Mouse (Mus musculus): ENCODE results near the gene Lancl1. TPM values are rescaled to one million over a fixed set of nuclear protein-coding genes. Genes with fewer than 3 reads are reported as not detected.

Lancl1 gene
- polyA plus RNA-seq, 1 experiment from 2014 or later: 59.8 TPM

GRCm38 (mm10) chr1:67022051-67022450 is 16.6 kb downstream of the Lancl1 start:
- Histone ChIP-seq H3K9ac (ENCODE audit: low read depth, low read length) (no peak overlapping the region), H3K36me3 (ENCODE audit: control insufficient read depth, insufficient read depth, low read length) (no peaks in the 10 kb centered on the region), H3K4me2 (ENCODE audit: low read depth, low read length) (no peak overlapping the region), H3K27me3 (replicated peaks; ENCODE audit: control insufficient read depth, insufficient read depth, low read length) (no peaks in the 10 kb centered on the region), H3K9me3 (ENCODE audit: control insufficient read depth, low read length) (no peaks in the 10 kb centered on the region), H3K4me1 (ENCODE audit: control insufficient read depth, insufficient read depth, low read length) (no peaks in the 10 kb centered on the region), H3K4me3 (ENCODE audit: low read length) (no peak overlapping the region), H3K27ac (ENCODE audit: low read length) (no peak overlapping the region)
- 86% methylated on average over 10 of the region's 10 CpGs for WGBS
- ATAC-seq: no peak

- 81% methylated on average over 13 of the region's 13 CpGs for WGBS
- H3K36me3 ChIP-seq (ENCODE audit: control insufficient read depth, insufficient read depth, low read length): no peaks in the 10 kb centered on the region
- H3K27me3 ChIP-seq (replicated peaks; ENCODE audit: control insufficient read depth, insufficient read depth, low read length): no peaks in the 10 kb centered on the region
- no peak overlapping the region for H3K9ac ChIP-seq (ENCODE audit: low read depth, low read length)
- H3K4me2 ChIP-seq (ENCODE audit: low read depth, low read length): no peak overlapping the region
- ATAC-seq: no peak
- H3K27ac ChIP-seq (ENCODE audit: low read length): no peak overlapping the region
- no peaks in the 10 kb centered on the region for H3K9me3 ChIP-seq (ENCODE audit: control insufficient read depth, low read length)
- no peaks in the 10 kb centered on the region for H3K4me1 ChIP-seq (ENCODE audit: control insufficient read depth, insufficient read depth, low read length)
- H3K4me3 ChIP-seq (ENCODE audit: low read length): no peak overlapping the region
Measured at GRCm38 (mm10) chr1:67020637-67021161, 18.0 kb downstream of the Lancl1 start.

- Histone ChIP-seq H3K4me1 (ENCODE audit: control insufficient read depth, insufficient read depth, low read length) (no peaks in the 10 kb centered on the region), H3K27ac (ENCODE audit: low read length) (no peak overlapping the region), H3K27me3 (replicated peaks; ENCODE audit: control insufficient read depth, insufficient read depth, low read length) (no peaks in the 10 kb centered on the region), H3K4me2 (ENCODE audit: low read depth, low read length) (no peak overlapping the region), H3K36me3 (ENCODE audit: control insufficient read depth, insufficient read depth, low read length) (no peaks in the 10 kb centered on the region), H3K9me3 (ENCODE audit: control insufficient read depth, low read length) (no peaks in the 10 kb centered on the region), H3K4me3 (ENCODE audit: low read length) (no peak overlapping the region), H3K9ac (ENCODE audit: low read depth, low read length) (no peak overlapping the region)
- WGBS: 84% methylated on average over 13 of the region's 13 CpGs
- no peak for ATAC-seq
Measured at GRCm38 (mm10) chr1:67017101-67017870, 21.4 kb downstream of the Lancl1 start.

DNA sequence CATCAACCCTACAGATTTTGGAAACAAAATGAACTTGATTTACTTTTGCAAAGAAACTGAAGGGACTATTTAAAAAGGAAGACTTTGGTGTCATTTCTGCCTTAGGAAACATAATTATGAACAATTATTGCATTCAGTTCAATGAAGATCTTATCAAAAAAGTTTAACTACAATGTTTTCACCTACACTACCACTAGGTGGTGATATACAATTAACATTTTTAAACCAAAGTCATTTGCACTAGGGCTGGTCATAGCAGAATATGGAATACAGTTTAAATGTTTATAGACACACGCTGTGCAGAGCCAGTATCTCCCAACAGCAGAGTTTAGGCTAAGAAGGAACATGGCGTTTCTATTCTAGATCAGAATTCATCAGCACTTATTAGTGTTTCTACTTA is 24.5 kb downstream of the Lancl1 start:
- H3K4me1 ChIP-seq (ENCODE audit: control insufficient read depth, insufficient read depth, low read length): no peaks in the 10 kb centered on the region
- H3K4me3 ChIP-seq (ENCODE audit: low read length): no peak overlapping the region
- WGBS: 49% methylated on average over 2 of the region's 2 CpGs
- H3K9me3 ChIP-seq (ENCODE audit: control insufficient read depth, low read length): no peaks in the 10 kb centered on the region
- no peaks in the 10 kb centered on the region for H3K27me3 ChIP-seq (replicated peaks; ENCODE audit: control insufficient read depth, insufficient read depth, low read length)
- no peaks in the 10 kb centered on the region for H3K36me3 ChIP-seq (ENCODE audit: control insufficient read depth, insufficient read depth, low read length)
- 0 out of 2 replicates have a peak, but pooled peaks have one; percentile 42 for ATAC-seq
- H3K27ac ChIP-seq (ENCODE audit: low read length): no peak overlapping the region
- H3K4me2 ChIP-seq (ENCODE audit: low read depth, low read length): no peak overlapping the region
- H3K9ac ChIP-seq (ENCODE audit: low read depth, low read length): no peak overlapping the region

DNA sequence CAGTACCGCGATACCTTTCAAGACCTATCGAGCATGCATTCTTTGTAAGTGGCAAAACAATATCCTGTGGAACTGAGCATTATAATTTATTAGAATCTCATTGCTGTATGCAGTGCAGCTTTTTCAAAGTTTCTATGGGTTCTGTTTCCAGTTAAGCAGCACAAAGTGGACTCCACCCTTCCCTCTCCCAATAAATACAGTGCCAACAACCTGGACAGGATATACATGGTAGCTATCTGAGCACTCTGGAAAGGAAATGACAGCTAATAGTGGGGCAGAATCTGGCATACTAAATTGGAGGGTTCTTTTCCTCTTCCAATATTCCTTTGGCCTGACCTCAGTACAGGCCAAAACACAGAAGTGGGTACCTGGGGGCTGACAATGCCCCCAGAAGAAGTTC is 28.2 kb downstream of the Lancl1 start:
- no peak for ATAC-seq
- 94% methylated on average over 3 of the region's 3 CpGs for WGBS

GRCm38 (mm10) chr1:67003699-67004098 is 35.0 kb downstream of the Lancl1 start:
- H3K27ac ChIP-seq (ENCODE audit: low read length): no peak overlapping the region
- H3K9ac ChIP-seq (ENCODE audit: low read depth, low read length): no peak overlapping the region
- ATAC-seq: peak; percentile 19; the same call in 1 of the 2 replicates
- no peak overlapping the region for H3K4me3 ChIP-seq (ENCODE audit: low read length)
- H3K4me1 ChIP-seq (ENCODE audit: control insufficient read depth, insufficient read depth, low read length): peaks cover 5% of the 10 kb centered on the region; the same call in 1 of the 2 replicates
- H3K36me3 ChIP-seq (ENCODE audit: control insufficient read depth, insufficient read depth, low read length): peaks cover 4% of the 10 kb centered on the region; the same call in 1 of the 2 replicates
- no peaks in the 10 kb centered on the region for H3K27me3 ChIP-seq (replicated peaks; ENCODE audit: control insufficient read depth, insufficient read depth, low read length)
- no peak overlapping the region for H3K4me2 ChIP-seq (ENCODE audit: low read depth, low read length)
- 57% methylated on average over 3 of the region's 3 CpGs for WGBS
- no peaks in the 10 kb centered on the region for H3K9me3 ChIP-seq (ENCODE audit: control insufficient read depth, low read length)

More for the DNA sequence above, 28.2 kb downstream of the Lancl1 start:
- H3K4me3 ChIP-seq (ENCODE audit: low read length): no peak overlapping the region
- no peaks in the 10 kb centered on the region for H3K36me3 ChIP-seq (ENCODE audit: control insufficient read depth, insufficient read depth, low read length)
- H3K9me3 ChIP-seq (ENCODE audit: control insufficient read depth, low read length): no peaks in the 10 kb centered on the region
- no peak overlapping the region for H3K9ac ChIP-seq (ENCODE audit: low read depth, low read length)
- no peaks in the 10 kb centered on the region for H3K27me3 ChIP-seq (replicated peaks; ENCODE audit: control insufficient read depth, insufficient read depth, low read length)
- H3K4me1 ChIP-seq (ENCODE audit: control insufficient read depth, insufficient read depth, low read length): no peaks in the 10 kb centered on the region
- no peak overlapping the region for H3K27ac ChIP-seq (ENCODE audit: low read length)
- H3K4me2 ChIP-seq (ENCODE audit: low read depth, low read length): no peak overlapping the region

DNA sequence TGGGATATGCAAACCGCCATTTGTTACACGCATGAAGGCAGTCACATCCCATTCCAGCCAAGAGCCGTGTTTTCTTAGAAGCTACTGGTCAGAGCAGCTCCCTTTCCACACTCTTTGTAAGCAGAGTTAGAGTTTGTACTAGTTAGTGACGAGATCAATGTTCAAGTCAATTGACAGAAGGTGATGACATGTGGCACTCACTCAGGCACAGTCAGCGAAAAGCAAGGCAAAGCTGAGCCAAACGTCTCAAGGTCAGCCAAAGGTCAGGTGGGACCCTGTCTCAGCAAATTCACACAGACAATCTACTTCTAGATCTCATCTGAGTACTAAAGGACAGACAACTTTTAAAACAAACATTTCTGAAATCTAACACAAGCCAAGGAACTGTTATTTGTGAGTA is 36.4 kb downstream of the Lancl1 start:
- no peak for ATAC-seq
- H3K9ac ChIP-seq (ENCODE audit: low read depth, low read length): no peak overlapping the region
- H3K4me2 ChIP-seq (ENCODE audit: low read depth, low read length): no peak overlapping the region
- H3K27ac ChIP-seq (ENCODE audit: low read length): no peak overlapping the region
- no peaks in the 10 kb centered on the region for H3K9me3 ChIP-seq (ENCODE audit: control insufficient read depth, low read length)
- H3K4me3 ChIP-seq (ENCODE audit: low read length): no peak overlapping the region
- peaks cover 7% of the 10 kb centered on the region; the same call in 1 of the 2 replicates for H3K4me1 ChIP-seq (ENCODE audit: control insufficient read depth, insufficient read depth, low read length)
- H3K36me3 ChIP-seq (ENCODE audit: control insufficient read depth, insufficient read depth, low read length): peaks cover 4% of the 10 kb centered on the region; the same call in 1 of the 2 replicates
- H3K27me3 ChIP-seq (replicated peaks; ENCODE audit: control insufficient read depth, insufficient read depth, low read length): no peaks in the 10 kb centered on the region
- WGBS: 75% methylated on average over 6 of the region's 6 CpGs

DNA sequence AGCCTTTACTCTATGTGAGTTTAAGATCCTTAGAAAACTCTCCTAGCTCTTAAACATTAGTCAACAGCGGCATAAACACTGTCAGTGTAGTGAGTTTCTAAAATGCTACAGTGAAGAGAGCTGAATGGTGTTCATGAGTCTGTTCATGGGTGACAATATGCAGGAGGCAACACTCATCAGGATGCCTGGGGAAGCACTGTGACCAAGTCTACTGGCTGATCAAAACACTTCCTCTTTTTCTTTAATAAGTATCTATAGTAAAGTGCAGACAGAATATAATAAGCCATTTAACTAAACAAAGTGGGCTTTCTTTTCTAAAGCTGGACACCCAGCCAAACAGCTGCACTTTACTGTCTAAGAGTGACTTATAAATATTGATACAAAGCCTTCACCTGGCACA is 37.3 kb downstream of the Lancl1 start:
- no peaks in the 10 kb centered on the region for H3K27me3 ChIP-seq (replicated peaks; ENCODE audit: control insufficient read depth, insufficient read depth, low read length)
- WGBS: 74% methylated on average over 1 of the region's 1 CpGs
- H3K9me3 ChIP-seq (ENCODE audit: control insufficient read depth, low read length): no peaks in the 10 kb centered on the region
- no peak for ATAC-seq
- 0 out of 2 replicates have a peak overlapping the region, but pooled peaks have one; percentile 12 for H3K27ac ChIP-seq (ENCODE audit: low read length)
- peaks cover 4% of the 10 kb centered on the region; the same call in 1 of the 2 replicates for H3K36me3 ChIP-seq (ENCODE audit: control insufficient read depth, insufficient read depth, low read length)
- H3K4me2 ChIP-seq (ENCODE audit: low read depth, low read length): no peak overlapping the region
- H3K4me1 ChIP-seq (ENCODE audit: control insufficient read depth, insufficient read depth, low read length): peaks cover 13% of the 10 kb centered on the region
- no peak overlapping the region for H3K9ac ChIP-seq (ENCODE audit: low read depth, low read length)
- no peak overlapping the region for H3K4me3 ChIP-seq (ENCODE audit: low read length)

DNA sequence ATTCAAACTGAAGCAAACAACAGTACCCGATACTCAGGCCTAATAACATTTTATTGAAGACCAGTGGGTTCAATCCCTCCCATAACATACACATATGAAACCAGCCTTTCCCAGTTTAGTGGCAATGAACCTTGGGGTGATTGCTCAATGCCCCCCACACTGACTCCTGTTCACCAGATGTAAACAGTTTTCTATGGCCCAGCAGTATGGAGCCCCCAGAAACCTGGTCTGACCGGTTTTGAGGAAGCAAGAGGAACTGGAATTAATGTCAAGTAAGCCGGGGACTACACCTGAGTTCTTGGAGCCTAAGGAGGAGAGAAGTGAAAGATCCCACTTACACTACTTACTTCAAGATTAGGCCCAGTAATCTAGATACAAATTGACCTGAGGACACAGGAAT is 38.2 kb downstream of the Lancl1 start:
- 55% methylated on average over 3 of the region's 3 CpGs for WGBS
- Histone ChIP-seq H3K4me1 (ENCODE audit: control insufficient read depth, insufficient read depth, low read length) (peaks cover 13% of the 10 kb centered on the region), H3K36me3 (ENCODE audit: control insufficient read depth, insufficient read depth, low read length) (peaks cover 4% of the 10 kb centered on the region; the same call in 1 of the 2 replicates), H3K27ac (ENCODE audit: low read length) (peak overlapping the region; percentile 12; the same call in 1 of the 2 replicates), H3K9ac (ENCODE audit: low read depth, low read length) (no peak overlapping the region), H3K27me3 (replicated peaks; ENCODE audit: control insufficient read depth, insufficient read depth, low read length) (no peaks in the 10 kb centered on the region), H3K9me3 (ENCODE audit: control insufficient read depth, low read length) (no peaks in the 10 kb centered on the region), H3K4me2 (ENCODE audit: low read depth, low read length) (no peak overlapping the region), H3K4me3 (ENCODE audit: low read length) (no peak overlapping the region)
- ATAC-seq: peak; percentile 86

Measured in intestine, embryonic 16.5 days (tissue).